Mouse (Mus musculus) kidney, postnatal 0 days (tissue): Measurements from ENCODE around the gene Lypd6. TPM values are rescaled to one million over a fixed set of nuclear protein-coding genes. Genes with fewer than 3 reads are reported as not detected.

ENCODE experiments used
- ATAC-seq: fragments of 200-750 bp; cut with Nextera tagmentation; replicated peaks from 2 replicates; pipeline ENCODE4 v1.8.0; 2017; ENCODE audit warnings: low read depth, moderate number of reproducible peaks, moderate TSS enrichment, moderate library complexity; ENCODE audit not compliant: low FRiP score
- DNase-seq: peaks from one replicate; pipeline ENCODE4 v3.0.0-alpha.2; 2016; ENCODE audit warnings: low spot score
- H3K27ac ChIP-seq: fragments of 300-500 bp; sonication (generic); 2 replicates; pipeline ENCODE4 v1.5.1; 2014; ENCODE audit warnings: mild to moderate bottlenecking
- H3K27me3 ChIP-seq: fragments of 300-500 bp; sonication (generic); 2 replicates; pipeline ENCODE4 v1.6.1; 2014; ENCODE audit warnings: low read length, mixed read lengths; ENCODE audit not compliant: insufficient read depth
- H3K36me3 ChIP-seq: fragments of 300-500 bp; sonication (generic); 2 replicates; pipeline ENCODE4 v1.6.1; 2014; ENCODE audit warnings: low read length, mixed read lengths; ENCODE audit not compliant: insufficient read depth
- H3K4me1 ChIP-seq: fragments of 300-500 bp; sonication (generic); replicated peaks from 2 replicates; pipeline ENCODE4 v1.6.1; 2014; ENCODE audit warnings: antibody characterized with exemption, low read length, mixed read lengths; ENCODE audit not compliant: insufficient read depth
- H3K4me2 ChIP-seq: fragments of 300-500 bp; sonication (generic); 2 replicates; pipeline ENCODE4 v1.6.1; 2014; ENCODE audit warnings: mild to moderate bottlenecking, low read length, moderate library complexity, mixed read lengths
- H3K4me3 ChIP-seq: fragments of 300-500 bp; sonication (generic); replicated peaks from 2 replicates; pipeline ENCODE4 v1.5.1; 2014; ENCODE audit warnings: low read depth, low read length
- H3K9ac ChIP-seq: fragments of 300-500 bp; sonication (generic); 2 replicates; pipeline ENCODE4 v1.6.1; 2014; ENCODE audit warnings: low read depth, low read length
- H3K9me3 ChIP-seq: fragments of 300-500 bp; sonication (generic); replicated peaks from 2 replicates; pipeline ENCODE4 v1.6.1; 2016; ENCODE audit warnings: low read length, inconsistent platforms, mixed read lengths
- CTCF ChIP-seq: IDR thresholded peaks from 2 replicates; pipeline ENCODE4 v1.5.1; 2016; ENCODE audit warnings: antibody characterized with exemption, low read depth, mild to moderate bottlenecking, moderate library complexity
- WGBS: fragments of 180-500 bp; shearing (Covaris S2); extraction: QIAGEN DNeasy Blood & Tissue Kit; methylation state at CpG from one replicate; pipeline ENCODE4 v1.1.7; 2014; 5-methylcytosine and 5-hydroxymethylcytosine counted together
- polyA plus RNA-seq: library from polyadenylated mRNA; unstranded; fragments of >200 nt; fragmentation: Nextera tagmentation; extraction: Ambion mirVana; gene quantifications from 2 replicates; pipeline ENCODE4 v1.2.1, GENCODE M21; 2015

The Lypd6 gene
- polyA plus RNA-seq, 1 experiment from 2014 or later = 8.6 TPM

DNA sequence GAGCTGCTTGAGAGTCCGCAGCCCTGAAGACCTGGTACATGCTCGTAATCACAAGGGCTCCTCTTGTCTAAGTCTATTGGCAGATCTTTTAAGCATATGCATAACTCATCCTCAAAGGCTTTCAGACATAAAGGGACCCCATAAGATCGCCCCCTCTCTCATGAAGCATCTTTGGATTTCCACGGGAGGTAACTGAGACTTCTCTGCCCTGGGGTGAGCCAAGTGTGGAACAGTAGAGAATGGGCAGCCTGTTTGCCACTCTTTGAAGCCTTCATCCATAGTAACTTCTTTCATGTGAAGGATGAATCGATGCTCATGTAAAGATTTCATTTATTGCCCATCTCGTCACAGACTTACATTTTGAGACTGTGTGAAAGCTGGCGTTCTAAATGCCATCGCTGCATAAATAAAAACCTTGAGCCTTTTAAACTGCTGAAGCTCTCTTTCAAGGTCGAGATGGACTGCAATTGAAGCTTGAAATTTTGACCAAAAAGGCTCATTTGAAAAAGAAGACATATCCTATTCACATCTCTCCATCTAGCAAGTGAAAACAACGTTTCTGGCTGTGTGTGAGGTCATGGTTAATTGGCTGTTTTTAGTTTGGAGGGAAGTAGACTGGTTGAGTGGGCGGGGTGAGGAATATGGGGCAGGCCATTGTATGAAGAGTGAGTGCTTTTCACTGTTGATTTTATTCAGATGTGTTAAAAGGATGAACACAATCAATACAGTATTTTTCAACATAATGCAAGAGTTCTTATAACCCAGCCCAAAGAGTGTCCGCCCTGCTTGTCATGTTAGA is 107.7 kb downstream of the Lypd6 start:
- no peak overlapping the region for H3K4me3 ChIP-seq
- WGBS = 83% methylated on average over 12 of the region's 12 CpGs

GRCm38 (mm10) chr2:50175709-50176108 is 109.5 kb downstream of the Lypd6 start:
- no peaks in the 10 kb centered on the region for H3K36me3 ChIP-seq
- no peak for TF ChIP-seq CTCF
- DNase-seq (peak; percentile 47), ATAC-seq (peak; percentile 87)
- H3K4me1 ChIP-seq = 0 out of 2 replicates have a peak, but pooled peaks cover 5% of the 10 kb centered on the region
- H3K27me3 ChIP-seq = no peaks in the 10 kb centered on the region
- 26% methylated on average over 4 of the region's 4 CpGs for WGBS
- H3K4me3 ChIP-seq = no peak overlapping the region
- H3K9me3 ChIP-seq = no peaks in the 10 kb centered on the region
- 0 out of 2 replicates have a peak overlapping the region, but pooled peaks have one; percentile 1 for H3K27ac ChIP-seq
- no peak overlapping the region for H3K4me2 ChIP-seq
- H3K9ac ChIP-seq = no peak overlapping the region

More for the DNA sequence above, 107.7 kb downstream of the Lypd6 start:
- H3K9me3 ChIP-seq = 0 out of 2 replicates have a peak, but pooled peaks cover 4% of the 10 kb centered on the region
- H3K9ac ChIP-seq = no peak overlapping the region
- no peaks in the 10 kb centered on the region for H3K27me3 ChIP-seq
- 0 out of 2 replicates have a peak, but pooled peaks cover 5% of the 10 kb centered on the region for H3K4me1 ChIP-seq
- no peak overlapping the region for H3K27ac ChIP-seq
- H3K36me3 ChIP-seq = no peaks in the 10 kb centered on the region
- no peak for TF ChIP-seq CTCF
- no peak for ATAC-seq
- no peak for DNase-seq
- no peak overlapping the region for H3K4me2 ChIP-seq

- no peaks in the 10 kb centered on the region for H3K27me3 ChIP-seq
- H3K4me3 ChIP-seq = no peak overlapping the region
- H3K27ac ChIP-seq = no peak overlapping the region
- no peak for ATAC-seq
- no peak for DNase-seq
- H3K4me1 ChIP-seq = 0 out of 2 replicates have a peak, but pooled peaks cover 5% of the 10 kb centered on the region
- WGBS = 88% methylated on average over 5 of the region's 5 CpGs
- H3K9me3 ChIP-seq = no peaks in the 10 kb centered on the region
- H3K4me2 ChIP-seq = no peak overlapping the region
- TF ChIP-seq CTCF = no peak
- no peaks in the 10 kb centered on the region for H3K36me3 ChIP-seq
- no peak overlapping the region for H3K9ac ChIP-seq
Observed at GRCm38 (mm10) chr2:50179164-50179563, 112.9 kb downstream of the Lypd6 start.

DNA sequence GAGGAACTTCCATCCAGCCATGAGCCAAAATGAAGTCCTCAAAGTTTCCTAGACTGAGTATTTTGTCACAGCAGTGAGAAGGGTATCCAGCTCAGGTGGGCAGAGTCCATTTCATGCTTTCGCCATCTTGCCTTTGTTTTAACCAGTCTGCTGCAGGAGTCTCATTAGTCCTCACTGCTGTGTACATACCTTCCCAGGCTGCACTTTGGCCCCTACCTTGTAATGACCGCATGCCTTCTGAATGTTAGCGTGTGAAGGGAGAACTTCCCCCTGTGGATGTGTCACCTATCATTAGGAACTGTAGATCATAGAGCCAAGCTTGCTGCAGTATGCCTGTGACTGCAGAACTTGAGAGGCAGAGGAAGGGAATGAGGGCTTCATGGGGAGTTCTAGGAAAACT is 114.2 kb downstream of the Lypd6 start:
- H3K4me3 ChIP-seq = no peak overlapping the region
- peak; percentile 83 for ATAC-seq
- H3K9ac ChIP-seq = no peak overlapping the region
- TF ChIP-seq CTCF = no peak
- H3K4me2 ChIP-seq = no peak overlapping the region
- H3K36me3 ChIP-seq = no peaks in the 10 kb centered on the region
- DNase-seq = no peak
- no peaks in the 10 kb centered on the region for H3K27me3 ChIP-seq
- no peaks in the 10 kb centered on the region for H3K9me3 ChIP-seq
- no peak overlapping the region for H3K27ac ChIP-seq
- 83% methylated on average over 3 of the region's 3 CpGs for WGBS
- 0 out of 2 replicates have a peak, but pooled peaks cover 3% of the 10 kb centered on the region for H3K4me1 ChIP-seq

DNA sequence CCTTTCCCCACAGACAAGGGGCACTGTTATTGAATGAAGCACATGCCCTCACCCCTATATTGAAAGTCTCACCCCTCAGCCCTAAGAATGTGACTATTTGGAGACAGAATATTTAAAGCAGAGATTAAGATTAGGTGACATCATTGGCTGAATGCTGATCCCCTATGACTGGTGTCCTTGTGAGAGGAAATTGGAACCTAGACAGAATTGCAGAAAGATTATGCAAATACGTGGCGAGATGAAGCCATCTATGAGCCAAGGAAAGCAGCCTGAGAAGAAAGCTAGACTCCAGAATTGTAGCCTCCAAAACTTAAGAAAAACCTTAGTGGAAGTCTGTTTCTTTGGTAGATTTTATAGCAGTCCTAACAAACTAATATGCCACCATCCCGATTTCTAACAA is 115.1 kb downstream of the Lypd6 start:
- 93% methylated on average over 3 of the region's 3 CpGs for WGBS
- H3K27me3 ChIP-seq = no peaks in the 10 kb centered on the region
- TF ChIP-seq CTCF = no peak
- ATAC-seq (no peak), DNase-seq (no peak)
- H3K27ac ChIP-seq = no peak overlapping the region
- H3K9me3 ChIP-seq = no peaks in the 10 kb centered on the region
- H3K4me3 ChIP-seq = no peak overlapping the region
- 0 out of 2 replicates have a peak, but pooled peaks cover 2% of the 10 kb centered on the region for H3K4me1 ChIP-seq
- no peak overlapping the region for H3K4me2 ChIP-seq
- H3K36me3 ChIP-seq = no peaks in the 10 kb centered on the region
- H3K9ac ChIP-seq = no peak overlapping the region

DNA sequence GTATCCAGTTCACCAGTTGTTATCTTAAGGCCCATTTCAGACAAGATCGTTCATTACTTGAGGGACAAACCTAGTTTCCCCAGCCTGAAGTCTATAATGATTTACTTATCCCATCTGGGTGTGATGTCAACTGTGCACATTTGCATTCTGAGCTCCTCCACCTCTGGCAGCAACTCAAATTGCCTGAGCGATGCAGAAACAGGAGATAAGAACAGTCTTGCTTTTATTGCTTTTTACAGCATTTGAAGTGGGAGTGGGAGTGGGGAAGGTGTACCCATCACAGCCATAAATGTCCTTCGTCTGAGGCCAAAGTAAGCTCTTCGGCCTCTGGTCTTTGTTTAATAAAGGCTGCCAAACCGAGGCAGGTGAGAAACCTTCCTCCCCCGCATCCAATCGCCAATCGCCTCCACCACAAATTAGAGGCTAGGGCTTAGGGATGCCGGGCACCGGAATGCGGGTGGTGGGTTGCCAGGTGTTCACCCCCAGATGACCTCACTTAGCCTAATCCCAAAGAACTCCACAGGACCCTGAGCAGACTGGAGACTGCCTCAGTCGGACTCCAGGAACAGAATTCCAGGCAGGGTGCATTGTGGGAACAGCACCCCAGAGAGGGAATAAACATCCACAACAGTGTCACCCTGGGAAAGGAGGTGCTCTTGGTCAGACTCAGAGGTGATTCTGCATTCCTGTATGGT is 120.6 kb downstream of the Lypd6 start:
- peak; percentile 54; the same call in 1 of the 2 replicates for ATAC-seq
- TF ChIP-seq CTCF = no peak
- Histone ChIP-seq H3K4me3 (no peak overlapping the region), H3K9me3 (no peaks in the 10 kb centered on the region), H3K4me2 (peak overlapping the region; percentile 40), H3K27me3 (no peaks in the 10 kb centered on the region), H3K9ac (no peak overlapping the region), H3K27ac (no peak overlapping the region), H3K36me3 (no peaks in the 10 kb centered on the region), H3K4me1 (peaks cover 8% of the 10 kb centered on the region; the same call in 1 of the 2 replicates)
- DNase-seq = peak; percentile 47
- 8% methylated on average over 12 of the region's 12 CpGs for WGBS
